Mouse (Mus musculus): ENCODE data around the gene Rab19. TPM values are rescaled to one million over a fixed set of nuclear protein-coding genes. Genes with fewer than 3 reads are reported as not detected.
"Not testable (repeated sequence)": the region's sequence is repeated elsewhere in the genome, so short reads cannot be mapped to it uniquely, and the experiment has no call there.

The Rab19 gene
- polyA plus RNA-seq, 1 experiment: not detected

GRCm38 (mm10) chr6:39372042-39372441 lies 8.9 kb upstream of the Rab19 start:
- Histone ChIP-seq H3K27ac (replicated peaks; ENCODE audit: low read depth, low read length) (no peak overlapping the region), H3K4me1 (ENCODE audit: control insufficient read depth, insufficient read depth, insufficient read length, low read length) (no peaks in the 10 kb centered on the region; the same call in 1 of the 2 replicates), H3K4me3 (ENCODE audit: insufficient read depth, low read depth, low read length) (no peak overlapping the region)

- Histone ChIP-seq H3K27ac (replicated peaks; ENCODE audit: low read depth, low read length) (no peak overlapping the region), H3K4me1 (ENCODE audit: control insufficient read depth, insufficient read depth, insufficient read length, low read length) (no peaks in the 10 kb centered on the region; the same call in 1 of the 2 replicates), H3K4me3 (ENCODE audit: insufficient read depth, low read depth, low read length) (no peak overlapping the region)
Measured at GRCm38 (mm10) chr6:39372727-39373126, 8.2 kb upstream of the Rab19 start.

DNA sequence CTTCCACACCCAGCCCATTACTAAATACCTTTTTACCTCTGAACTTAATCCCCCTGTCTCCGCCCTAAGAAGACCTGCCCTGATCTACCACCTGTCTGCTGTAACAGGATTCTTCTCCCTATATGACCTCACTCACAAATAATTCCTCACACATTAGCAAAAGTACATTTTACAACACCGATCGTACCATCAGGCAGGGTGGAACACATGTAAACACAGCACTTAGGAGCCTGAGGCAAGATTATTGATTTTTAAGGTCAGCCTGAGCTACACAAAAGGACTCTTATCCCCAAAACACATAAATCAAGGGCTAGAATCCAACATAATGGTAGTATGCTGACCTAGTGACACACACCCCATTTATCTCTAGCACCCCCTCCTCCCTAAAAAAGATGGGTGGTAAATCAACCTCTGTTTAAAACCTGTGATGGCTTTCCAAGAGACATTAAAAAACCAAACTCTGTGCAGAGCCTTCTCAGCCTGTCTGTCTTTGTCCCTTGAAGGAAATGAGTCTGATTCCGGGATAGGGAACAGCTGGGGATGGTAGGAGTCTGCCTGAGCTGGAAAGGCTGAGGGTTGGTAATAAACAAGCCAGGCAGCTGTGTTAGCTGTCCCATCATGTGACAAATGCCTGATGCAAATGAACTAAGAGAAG lies 7.5 kb upstream of the Rab19 start:
- H3K4me1 ChIP-seq (ENCODE audit: control insufficient read depth, insufficient read depth, insufficient read length, low read length): no peaks in the 10 kb centered on the region; the same call in 1 of the 2 replicates
- no peak overlapping the region for H3K27ac ChIP-seq (replicated peaks; ENCODE audit: low read depth, low read length)
- H3K4me3 ChIP-seq (ENCODE audit: insufficient read depth, low read depth, low read length): no peak overlapping the region

DNA sequence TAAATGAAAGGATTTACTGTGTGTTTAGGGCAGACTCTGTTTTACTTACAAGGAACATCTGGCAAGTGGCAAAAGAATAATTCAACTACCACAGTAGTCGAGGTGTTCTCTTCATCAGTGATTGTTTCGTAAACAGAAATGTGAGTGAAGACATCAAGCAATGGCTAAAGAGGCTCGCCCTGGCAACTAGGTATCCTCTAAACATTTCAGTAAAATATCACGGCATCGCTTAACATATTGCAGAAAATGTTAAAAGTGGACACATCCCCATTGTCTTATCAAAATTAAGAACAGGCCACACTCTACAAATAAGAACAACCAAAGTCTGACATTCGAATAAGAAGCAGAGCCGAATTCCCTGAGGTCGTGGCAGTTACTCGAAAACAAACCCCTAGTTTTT lies 4.2 kb upstream of the Rab19 start:
- no peak overlapping the region for H3K27ac ChIP-seq (replicated peaks; ENCODE audit: low read depth, low read length)
- H3K4me3 ChIP-seq (ENCODE audit: insufficient read depth, low read depth, low read length): peak overlapping the region; percentile 70
- H3K4me1 ChIP-seq (ENCODE audit: control insufficient read depth, insufficient read depth, insufficient read length, low read length): no peaks in the 10 kb centered on the region; the same call in 1 of the 2 replicates

DNA sequence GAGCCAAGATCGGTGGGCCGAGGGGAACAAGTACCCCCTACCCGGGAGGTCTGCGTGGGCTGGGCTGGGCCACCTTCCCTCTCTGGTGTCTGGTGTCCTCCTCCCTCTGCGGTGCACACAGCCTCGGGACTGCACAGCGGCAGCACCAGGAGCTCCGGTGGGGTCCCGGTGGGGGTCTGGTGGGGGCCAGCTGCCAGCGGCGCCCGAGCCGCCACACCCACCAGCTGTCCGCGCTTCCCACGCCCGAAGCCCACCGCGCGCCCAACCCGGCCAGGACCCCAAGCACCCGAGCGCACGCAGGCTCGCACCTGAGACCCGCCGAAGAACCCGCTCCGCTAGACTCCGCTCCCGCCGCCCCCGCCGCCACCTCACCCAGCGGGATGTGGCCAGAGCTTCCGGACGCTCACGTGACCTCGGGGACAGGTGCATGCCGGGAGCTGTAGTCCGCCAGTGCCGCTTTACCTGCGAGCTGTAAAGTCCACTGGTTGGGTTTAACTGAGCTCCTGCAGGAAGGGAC lies 3.6 kb upstream of the Rab19 start, which contains the start of gene Slc37a3:
Gene Slc37a3, minus strand, starts transcription at position 365 of the 517 bp plus-strand sequence.
- Histone ChIP-seq H3K4me1 (ENCODE audit: control insufficient read depth, insufficient read depth, insufficient read length, low read length) (no peaks in the 10 kb centered on the region; the same call in 1 of the 2 replicates), H3K27ac (replicated peaks; ENCODE audit: low read depth, low read length) (peak within 1 kb of the TSS; percentile 14; the same call in 1 of the 2 replicates), H3K4me3 (ENCODE audit: insufficient read depth, low read depth, low read length) (peak within 1 kb of the TSS; percentile 70)

DNA sequence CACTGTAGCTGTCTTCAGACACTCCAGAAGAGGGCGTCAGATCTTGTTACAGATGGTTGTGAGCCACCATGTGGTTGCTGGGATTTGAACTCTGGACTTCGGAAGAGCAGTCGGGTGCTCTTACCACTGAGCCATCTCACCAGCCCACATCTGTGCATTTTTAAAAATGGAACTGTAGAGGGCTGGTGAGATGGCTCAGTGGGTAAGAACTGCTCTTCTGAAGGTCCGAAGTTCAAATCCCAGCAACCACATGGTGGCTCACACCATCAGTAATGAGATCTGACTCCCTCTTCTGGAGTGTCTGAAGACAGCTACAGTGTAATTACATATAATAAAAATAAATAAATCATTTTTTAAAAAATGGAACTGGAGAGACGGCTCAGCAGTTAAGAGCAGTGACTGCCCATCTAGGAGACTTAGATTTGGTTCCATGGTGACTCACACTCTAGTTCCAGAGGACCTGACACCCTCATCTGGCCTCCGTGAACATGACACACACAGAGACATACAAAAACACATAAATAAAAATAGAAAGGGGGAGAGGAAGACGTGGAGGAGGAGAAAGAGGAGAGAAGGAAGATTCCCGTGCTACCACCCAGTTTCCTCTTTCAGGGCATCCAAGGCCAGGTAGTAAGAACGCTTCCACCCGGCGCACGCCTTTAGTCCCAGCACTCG lies 2.7 kb upstream of the Rab19 start:
- H3K4me1 ChIP-seq (ENCODE audit: control insufficient read depth, insufficient read depth, insufficient read length, low read length); H3K4me3 ChIP-seq (ENCODE audit: insufficient read depth, low read depth, low read length); H3K27ac ChIP-seq (replicated peaks; ENCODE audit: low read depth, low read length): not testable (repeated sequence)

- H3K4me3 ChIP-seq (ENCODE audit: insufficient read depth, low read depth, low read length): no peak overlapping the region
- 0 out of 2 replicates have a peak overlapping the region, but pooled peaks have one; percentile 33 for H3K27ac ChIP-seq (replicated peaks; ENCODE audit: low read depth, low read length)
- no peaks in the 10 kb centered on the region for H3K4me1 ChIP-seq (ENCODE audit: control insufficient read depth, insufficient read depth, insufficient read length, low read length)
Measured at GRCm38 (mm10) chr6:39379224-39379623, 1.8 kb upstream of the Rab19 start.

GRCm38 (mm10) chr6:39379749-39380148 lies 1.2 kb upstream of the Rab19 start:
- Histone ChIP-seq H3K4me1 (ENCODE audit: control insufficient read depth, insufficient read depth, insufficient read length, low read length) (no peaks in the 10 kb centered on the region), H3K4me3 (ENCODE audit: insufficient read depth, low read depth, low read length) (no peak overlapping the region), H3K27ac (replicated peaks; ENCODE audit: low read depth, low read length) (0 out of 2 replicates have a peak overlapping the region, but pooled peaks have one; percentile 33)

GRCm38 (mm10) chr6:39380276-39380675 lies 699 bp upstream of the Rab19 start:
- H3K27ac ChIP-seq (replicated peaks; ENCODE audit: low read depth, low read length): no peak overlapping the region
- H3K4me3 ChIP-seq (ENCODE audit: insufficient read depth, low read depth, low read length): no peak overlapping the region
- H3K4me1 ChIP-seq (ENCODE audit: control insufficient read depth, insufficient read depth, insufficient read length, low read length): no peaks in the 10 kb centered on the region

GRCm38 (mm10) chr6:39389988-39390387 lies 9.0 kb downstream of the Rab19 start:
- Histone ChIP-seq H3K4me1 (ENCODE audit: control insufficient read depth, insufficient read depth, insufficient read length, low read length) (no peaks in the 10 kb centered on the region), H3K4me3 (ENCODE audit: insufficient read depth, low read depth, low read length) (no peak overlapping the region), H3K27ac (replicated peaks; ENCODE audit: low read depth, low read length) (no peak overlapping the region)

DNA sequence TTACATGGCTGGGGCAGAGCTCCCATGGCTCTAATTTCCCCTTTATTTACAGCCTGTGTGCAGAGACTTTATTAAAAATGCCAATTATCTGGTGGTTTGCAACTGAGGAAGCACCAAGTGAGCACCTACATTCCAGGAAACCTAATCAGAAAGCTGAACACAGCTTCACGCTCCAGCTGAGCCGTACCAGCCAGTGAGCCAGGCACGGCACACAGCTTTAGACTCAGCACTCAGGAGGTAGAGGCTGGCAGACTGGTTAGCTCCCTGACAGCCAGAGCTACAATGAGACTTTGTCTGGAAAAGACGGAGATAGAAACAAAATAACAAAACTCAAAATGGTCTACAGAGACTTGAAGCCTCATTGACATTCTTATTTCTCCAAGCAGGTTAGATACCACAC lies 14.5 kb downstream of the Rab19 start:
- no peaks in the 10 kb centered on the region for H3K4me1 ChIP-seq (ENCODE audit: control insufficient read depth, insufficient read depth, insufficient read length, low read length)
- H3K4me3 ChIP-seq (ENCODE audit: insufficient read depth, low read depth, low read length): no peak overlapping the region
- H3K27ac ChIP-seq (replicated peaks; ENCODE audit: low read depth, low read length): no peak overlapping the region

- H3K27ac ChIP-seq (replicated peaks; ENCODE audit: low read depth, low read length): no peak overlapping the region
- H3K4me1 ChIP-seq (ENCODE audit: control insufficient read depth, insufficient read depth, insufficient read length, low read length): no peaks in the 10 kb centered on the region
- H3K4me3 ChIP-seq (ENCODE audit: insufficient read depth, low read depth, low read length): no peak overlapping the region
Measured at GRCm38 (mm10) chr6:39395916-39396315, 14.9 kb downstream of the Rab19 start.

DNA sequence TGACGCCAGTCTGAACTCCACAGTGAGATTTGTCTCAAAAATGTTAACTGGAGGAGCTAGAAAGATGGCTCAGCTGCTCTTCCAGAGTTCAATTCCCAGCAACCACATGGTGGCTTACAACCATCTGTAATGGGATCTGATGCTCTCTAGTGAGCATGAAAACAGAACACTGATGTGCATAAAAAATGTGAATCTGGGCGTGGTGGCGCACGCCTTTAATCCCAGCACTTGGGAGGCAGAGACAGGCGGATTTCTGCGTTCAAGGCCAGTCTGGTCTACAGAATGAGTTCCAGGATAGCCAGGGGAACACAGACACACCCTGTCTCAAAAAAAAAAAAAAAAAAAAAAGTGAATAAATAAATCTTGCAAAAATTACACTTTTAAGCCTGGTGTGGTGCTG lies 16.1 kb downstream of the Rab19 start:
- no peak overlapping the region for H3K27ac ChIP-seq (replicated peaks; ENCODE audit: low read depth, low read length)

GRCm38 (mm10) chr6:39398342-39398741 lies 17.4 kb downstream of the Rab19 start:
- Histone ChIP-seq H3K4me3 (ENCODE audit: insufficient read depth, low read depth, low read length) (no peak overlapping the region), H3K4me1 (ENCODE audit: control insufficient read depth, insufficient read depth, insufficient read length, low read length) (no peaks in the 10 kb centered on the region), H3K27ac (replicated peaks; ENCODE audit: low read depth, low read length) (no peak overlapping the region)

More for the DNA sequence above, 16.1 kb downstream of the Rab19 start:
- H3K4me1 ChIP-seq (ENCODE audit: control insufficient read depth, insufficient read depth, insufficient read length, low read length): no peaks in the 10 kb centered on the region
- H3K4me3 ChIP-seq (ENCODE audit: insufficient read depth, low read depth, low read length): no peak overlapping the region

DNA sequence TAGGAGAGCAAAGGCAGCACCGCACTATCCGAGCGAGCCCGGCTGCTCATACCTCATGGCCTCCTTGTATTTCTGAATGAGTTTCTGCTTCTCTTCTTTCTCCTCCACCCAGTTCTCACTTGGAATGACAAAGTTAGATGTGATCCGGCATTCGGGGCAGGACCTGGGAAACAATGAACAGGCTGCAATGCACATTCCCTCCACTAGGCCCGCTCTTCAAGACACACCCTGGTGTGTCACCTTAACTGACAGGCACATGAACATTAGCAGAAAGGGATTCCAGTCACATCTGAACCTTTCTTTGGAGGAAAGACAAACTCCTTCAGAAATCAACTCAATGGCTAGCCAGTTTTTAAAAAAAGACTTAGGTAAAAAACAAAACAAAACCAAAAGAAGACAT lies 19.4 kb downstream of the Rab19 start:
- no peaks in the 10 kb centered on the region for H3K4me1 ChIP-seq (ENCODE audit: control insufficient read depth, insufficient read depth, insufficient read length, low read length)
- H3K27ac ChIP-seq (replicated peaks; ENCODE audit: low read depth, low read length): no peak overlapping the region
- H3K4me3 ChIP-seq (ENCODE audit: insufficient read depth, low read depth, low read length): no peak overlapping the region

Measured in brown adipose tissue, adult 24 weeks (tissue).